In genomic region chr5:76661310-76661709, GRCm38 (mm10) we compare ENCODE assay signal across 30 mouse cellular contexts. TPM values are rescaled to one million over a fixed set of nuclear protein-coding genes. Genes with fewer than 3 reads are reported as not detected.
DNase-seq lines count a peak whose midpoint lies in the region; ATAC-seq and TF ChIP-seq lines count a peak whose summit lies in the region.
"Had no signal": no experiment of that assay in that cellular context is flagged by ENCODE, and none has a peak within 500 bp of the region (broad histone marks: within the 10 kb centered on the region; RNA-seq: fewer than 3 reads in every experiment).

No protein-coding gene starts in this region.

- H3K4me3 ChIP-seq in liver, embryonic 12.5 days, result no peak overlapping the region
- H3K4me3 ChIP-seq in liver, postnatal 0 days (ENCODE audit: low read depth, low read length), result no peak overlapping the region
- H3K4me3 ChIP-seq: embryonic facial prominence, embryonic 13.5 days; forebrain, embryonic 12.5 days; heart, embryonic 12.5 days; kidney, embryonic 15.5 days; midbrain, embryonic 12.5 days; myocyte; neural tube, embryonic 12.5 days had no signal

- H3K27me3 ChIP-seq in liver, embryonic 12.5 days (replicated peaks), result no peaks in the 10 kb centered on the region
- H3K27me3 ChIP-seq in liver, postnatal 0 days (ENCODE audit: insufficient read depth, low read length), result peaks cover 16% of the 10 kb centered on the region
- H3K27me3 ChIP-seq: embryonic facial prominence, embryonic 13.5 days; forebrain, embryonic 12.5 days; midbrain, embryonic 12.5 days; neural tube, embryonic 12.5 days had no signal

- peaks cover 58% of the 10 kb centered on the region for H3K4me1 ChIP-seq in liver, embryonic 12.5 days
- H3K4me1 ChIP-seq in liver, postnatal 0 days (ENCODE audit: insufficient read depth), result peaks cover 3% of the 10 kb centered on the region; the same call in 1 of the 2 replicates
- H3K4me1 ChIP-seq: heart, embryonic 12.5 days had no signal

- H3K9me3 ChIP-seq in liver, embryonic 12.5 days (replicated peaks), result no peaks in the 10 kb centered on the region
- H3K9me3 ChIP-seq in liver, postnatal 0 days (ENCODE audit: low read length), result no peaks in the 10 kb centered on the region
- H3K9me3 ChIP-seq: embryonic facial prominence, embryonic 13.5 days; forebrain, embryonic 12.5 days; heart, embryonic 12.5 days; kidney, embryonic 15.5 days; megakaryocyte, embryonic 14.5 days; midbrain, embryonic 12.5 days; neural tube, embryonic 12.5 days had no signal

- 32% methylated on average over 4 of the region's 4 CpGs for WGBS in liver, embryonic 12.5 days (ENCODE audit: insufficient replicate concordance)
- WGBS in liver, postnatal 0 days (ENCODE audit: insufficient replicate concordance), result 64% methylated on average over 4 of the region's 4 CpGs

- ATAC-seq in liver, embryonic 12.5 days, result no peak
- ATAC-seq in liver, postnatal 0 days, result no peak
- ATAC-seq: activated CD4-positive, CD25-positive, alpha-beta regulatory T cell, adult 4 months; intestine, postnatal 0 days had no signal

- no peak for TF ChIP-seq CTCF in liver, postnatal 0 days (IDR thresholded peaks at IDR 0.05; ENCODE audit: low read depth)

- peak overlapping the region; percentile 40 for H3K4me2 ChIP-seq in liver, embryonic 12.5 days
- peak overlapping the region; percentile 27; the same call in 1 of the 2 replicates for H3K4me2 ChIP-seq in liver, postnatal 0 days (ENCODE audit: low read depth, low read length)
- H3K4me2 ChIP-seq: embryonic facial prominence, embryonic 13.5 days; forebrain, embryonic 12.5 days; heart, embryonic 12.5 days; hindbrain, embryonic 14.5 days; kidney, embryonic 15.5 days; midbrain, embryonic 12.5 days; neural tube, embryonic 12.5 days had no signal

- peak; percentile 19 for DNase-seq in embryo, embryonic 10.5 days (ENCODE audit: low spot score)
- DNase-seq in embryo, embryonic 11 days, result no peak
- peak; percentile 10 to 27 for DNase-seq in kidney, postnatal 4 days
- no peak for DNase-seq in kidney, adult 8-10 months
- DNase-seq in liver, postnatal 0 days, result no peak
- no peak for DNase-seq in left cerebral cortex, adult 18-20 months (ENCODE audit: low spot score in 2 of 2)
- DNase-seq: cerebellum, adult 11 months; cerebellum, adult 9-10 months; cerebellum, postnatal 36 days; gastrocnemius, postnatal 25 days; heart, adult 18-20 months; heart, postnatal 4 days; kidney, postnatal 36 days; lung, postnatal 4 days; right cerebral cortex, adult 18-20 months; thymus, adult 18-20 months; thymus, postnatal 25 days had no signal

- H3K27ac ChIP-seq in liver, embryonic 12.5 days, result peak overlapping the region; percentile 53
- no peak overlapping the region for H3K27ac ChIP-seq in liver, postnatal 0 days (ENCODE audit: low read depth)
- H3K27ac ChIP-seq: embryonic facial prominence, embryonic 13.5 days; forebrain, embryonic 12.5 days; hindbrain, embryonic 14.5 days; kidney, embryonic 15.5 days; midbrain, embryonic 12.5 days; neural tube, embryonic 12.5 days; stomach, postnatal 0 days had no signal

- TF ChIP-seq EP300 in liver, postnatal 0 days (IDR thresholded peaks at IDR 0.05; ENCODE audit: low read depth), result 0 out of 2 replicates have a peak, but pooled peaks have one; percentile 48

- no peak overlapping the region for H3K9ac ChIP-seq in liver, embryonic 12.5 days
- H3K9ac ChIP-seq in liver, postnatal 0 days (replicated peaks), result no peak overlapping the region
- H3K9ac ChIP-seq: embryonic facial prominence, embryonic 13.5 days; forebrain, embryonic 12.5 days; heart, embryonic 12.5 days; hindbrain, embryonic 14.5 days; kidney, embryonic 15.5 days; midbrain, embryonic 12.5 days; neural tube, embryonic 12.5 days had no signal

- H3K36me3 ChIP-seq in liver, embryonic 12.5 days, result no peaks in the 10 kb centered on the region
- no peaks in the 10 kb centered on the region for H3K36me3 ChIP-seq in liver, postnatal 0 days (replicated peaks; ENCODE audit: insufficient read depth, low read length)
- H3K36me3 ChIP-seq: embryonic facial prominence, embryonic 13.5 days; heart, embryonic 12.5 days; kidney, embryonic 15.5 days; midbrain, embryonic 12.5 days; neural tube, embryonic 12.5 days had no signal

RNA-seq across cellular contexts. Expression of gene C530008M17Rik, which starts 5.0 kb away (rescaled TPM):
- polyA plus RNA-seq in liver, embryonic 12.5 days (2016; fragmentation: Nextera tagmentation; extraction: Ambion mirVana), result 12.2 and 13.9 TPM in 2 replicates
- 2.5 and 3.9 TPM in 2 replicates for polyA plus RNA-seq in liver, postnatal 0 days (2015; fragmentation: Nextera tagmentation; extraction: Ambion mirVana)
- 10 to 100 TPM; 49.9 to 57.4 TPM for total RNA-seq in left cerebral cortex, adult 18-20 months (2021)

Comparison
In these comparisons a context has a peak if more than half of its experiments do, and no peak if none do; other contexts are left out.
1. DNase-seq: peak in embryo, embryonic 10.5 days (single experiment) and kidney, postnatal 4 days (2 of 2); none in embryo, embryonic 11 days (single experiment), kidney, adult 8-10 months (0 of 2), liver, postnatal 0 days (single experiment) and left cerebral cortex, adult 18-20 months (0 of 2).